Mouse (Mus musculus) olfactory bulb, adult 2 months (tissue): ENCODE results near the gene Tm7sf3.

Experiments used
- CTCF ChIP-seq: fragments of 200-500 bp; IDR thresholded peaks from 2 replicates; pipeline ENCODE4 v1.5.1; 2012; ENCODE audit warnings: low read depth, mild to moderate bottlenecking, low read length, moderate library complexity; ENCODE audit not compliant: insufficient read depth
- POLR2A ChIP-seq: fragments of 200-500 bp; IDR thresholded peaks from 2 replicates; pipeline ENCODE4 v1.6.1; 2012; ENCODE audit warnings: mild to moderate bottlenecking, low read depth, low read length, moderate library complexity; ENCODE audit not compliant: insufficient read depth

GRCm38 (mm10) chr6:146664917-146665316, 22.3 kb upstream of the Tm7sf3 start:
- TF ChIP-seq CTCF (no peak), POLR2A (no peak)
